ENCODE assay signal across 8 mouse cellular contexts in genomic region chr9:123020995-123021631, GRCm38 (mm10). TPM values are rescaled to one million over a fixed set of nuclear protein-coding genes. Genes with fewer than 3 reads are reported as not detected.
DNase-seq lines count a peak whose midpoint lies in the region; ATAC-seq and TF ChIP-seq lines count a peak whose summit lies in the region.

TSS of gene Tmem42 (plus strand) at chr9:123021326.

- peak within 1 kb of the TSS; percentile 74 for H3K4me2 ChIP-seq in forebrain, embryonic 13.5 days
- peak within 1 kb of the TSS; percentile 87 for H3K4me2 ChIP-seq in liver, postnatal 0 days (ENCODE audit: low read depth, low read length)
- H3K4me2 ChIP-seq in neural tube, embryonic 14.5 days (ENCODE audit: low read depth, low read length): peak within 1 kb of the TSS; percentile 83

- peak; percentile 71 for DNase-seq in c-Kit-positive CD71-positive TER-119-positive erythroid progenitor cells, embryonic 14.5 days (ENCODE audit: low spot score)
- DNase-seq in heart, postnatal 10 days: peak; percentile 89 to 91
- DNase-seq in large intestine, adult 2 months (ENCODE audit: low read depth, low spot score): peak; percentile 64
- peak; percentile 90 for DNase-seq in liver, postnatal 0 days
- DNase-seq in testis, postnatal 10 days (ENCODE audit: low spot score): peak; percentile 87

- peak within 1 kb of the TSS; percentile 82 for H3K9ac ChIP-seq in forebrain, embryonic 13.5 days
- peak within 1 kb of the TSS; percentile 73 for H3K9ac ChIP-seq in liver, postnatal 0 days (replicated peaks)
- peak within 1 kb of the TSS; percentile 87 for H3K9ac ChIP-seq in neural tube, embryonic 14.5 days (replicated peaks; ENCODE audit: low read depth, low read length)

- peaks cover 20% of the 10 kb centered on the region for H3K4me1 ChIP-seq in E14TG2a.4 (replicated peaks; ENCODE audit: low read depth, low read length)
- H3K4me1 ChIP-seq in forebrain, embryonic 13.5 days: peaks cover 23% of the 10 kb centered on the region
- peaks cover 5% of the 10 kb centered on the region for H3K4me1 ChIP-seq in liver, postnatal 0 days (ENCODE audit: insufficient read depth)
- H3K4me1 ChIP-seq in neural tube, embryonic 14.5 days (ENCODE audit: control insufficient read depth, insufficient read depth, low read length): peaks cover 8% of the 10 kb centered on the region; the same call in 1 of the 2 replicates

- peak within 1 kb of the TSS; percentile 88 for H3K27ac ChIP-seq in forebrain, embryonic 13.5 days
- H3K27ac ChIP-seq in liver, postnatal 0 days (ENCODE audit: low read depth): peak within 1 kb of the TSS; percentile 95
- peak within 1 kb of the TSS; percentile 92 for H3K27ac ChIP-seq in neural tube, embryonic 14.5 days (ENCODE audit: low read depth, low read length)

- peaks cover 17% of the 10 kb centered on the region for H3K27me3 ChIP-seq in E14TG2a.4 (ENCODE audit: insufficient read depth, low read length)
- no peaks in the 10 kb centered on the region for H3K27me3 ChIP-seq in forebrain, embryonic 13.5 days
- no peaks in the 10 kb centered on the region for H3K27me3 ChIP-seq in liver, postnatal 0 days (ENCODE audit: insufficient read depth, low read length)
- H3K27me3 ChIP-seq in neural tube, embryonic 14.5 days (ENCODE audit: control insufficient read depth, insufficient read depth, low read length): no peaks in the 10 kb centered on the region

- no peaks in the 10 kb centered on the region for H3K9me3 ChIP-seq in E14TG2a.4 (ENCODE audit: low read length)
- H3K9me3 ChIP-seq in forebrain, embryonic 13.5 days (replicated peaks): no peaks in the 10 kb centered on the region
- no peaks in the 10 kb centered on the region for H3K9me3 ChIP-seq in liver, postnatal 0 days (ENCODE audit: low read length)
- H3K9me3 ChIP-seq in neural tube, embryonic 14.5 days (ENCODE audit: control insufficient read depth, low read length): no peaks in the 10 kb centered on the region

- H3K36me3 ChIP-seq in E14TG2a.4 (ENCODE audit: insufficient read depth, low read length): peaks cover 31% of the 10 kb centered on the region
- H3K36me3 ChIP-seq in forebrain, embryonic 13.5 days (ENCODE audit: poor library complexity, severe bottlenecking): peaks cover 19% of the 10 kb centered on the region
- H3K36me3 ChIP-seq in liver, postnatal 0 days (replicated peaks; ENCODE audit: insufficient read depth, low read length): peaks cover 18% of the 10 kb centered on the region; the same call in 1 of the 2 replicates
- H3K36me3 ChIP-seq in neural tube, embryonic 14.5 days (ENCODE audit: control insufficient read depth, insufficient read depth, low read length): no peaks in the 10 kb centered on the region

- under 1% methylated on average over 42 of the region's 69 CpGs for WGBS in forebrain, embryonic 13.5 days
- under 1% methylated on average over 60 of the region's 69 CpGs for WGBS in large intestine, adult 2 months
- under 1% methylated on average over 50 of the region's 69 CpGs for WGBS in liver, postnatal 0 days (ENCODE audit: insufficient replicate concordance)
- WGBS in neural tube, embryonic 14.5 days: under 1% methylated on average over 37 of the region's 69 CpGs

- intact Hi-C loops in heart, postnatal 10 days (cut with DNase I): loop anchor here (5.0 kb wide), 1 partner anchor 91 kb away; the partner anchor contains the start of genes Exosc7 and Zdhhc3

- TF ChIP-seq EP300 in liver, postnatal 0 days (IDR thresholded peaks at IDR 0.05; ENCODE audit: low read depth): no peak

- peak within 1 kb of the TSS; percentile 86 for H3K4me3 ChIP-seq in E14TG2a.4 (replicated peaks; ENCODE audit: low read length)
- peak within 1 kb of the TSS; percentile 54 for H3K4me3 ChIP-seq in forebrain, embryonic 13.5 days
- peak within 1 kb of the TSS; percentile 57 for H3K4me3 ChIP-seq in liver, postnatal 0 days (ENCODE audit: low read depth, low read length)
- peak within 1 kb of the TSS; percentile 74 for H3K4me3 ChIP-seq in neural tube, embryonic 14.5 days (ENCODE audit: low read depth, low read length)

- no peak for TF ChIP-seq CTCF in E14TG2a.4 (conservative IDR thresholded peaks at IDR 0.05; ENCODE audit: low read length)
- TF ChIP-seq CTCF in liver, postnatal 0 days (IDR thresholded peaks at IDR 0.05; ENCODE audit: low read depth): no peak

- ATAC-seq in forebrain, embryonic 13.5 days: peak; percentile 97
- peak; percentile 98 for ATAC-seq in liver, postnatal 0 days
- ATAC-seq in neural tube, embryonic 14.5 days (ENCODE audit: low read depth): peak; percentile 96

RNA-seq across cellular contexts. Expression of gene Tmem42, which starts in this region (rescaled TPM):
- polyA plus RNA-seq in forebrain, embryonic 13.5 days (2015; fragmentation: Nextera tagmentation; extraction: Ambion mirVana): 16.4 and 17.9 TPM in 2 replicates
- 10 to 100 TPM; 12.3 to 12.4 TPM for total RNA-seq in heart, postnatal 10 days (2021)
- 7.7 and 8.5 TPM in 2 replicates for polyA plus RNA-seq in large intestine, adult 2 months (2012; rRNA removed)
- polyA plus RNA-seq in liver, postnatal 0 days (2015; fragmentation: Nextera tagmentation; extraction: Ambion mirVana): 13.7 and 14.8 TPM in 2 replicates
- 30.4 and 30.8 TPM in 2 replicates for polyA plus RNA-seq in neural tube, embryonic 14.5 days (2014; fragmentation: Nextera tagmentation; extraction: Ambion mirVana)

Comparison
In these comparisons a context has a peak if more than half of its experiments do, and no peak if none do; other contexts are left out.
1. Peak in every context shown above with its lines: DNase-seq, ATAC-seq, H3K4me3 ChIP-seq and H3K27ac ChIP-seq.